Mouse (Mus musculus): Measurements from ENCODE around the gene Shroom3.

Shroom3 gene

GRCm38 (mm10) chr5:92683351-92683807, at the start of gene Shroom3:
Shroom3 (plus strand) TSS chr5:92683435.
- DNase-seq (ENCODE audit: low spot score), result peak; percentile 27

GRCm38 (mm10) chr5:92633526-92633925, 49.7 kb upstream of the Shroom3 start:
- no peak for DNase-seq (ENCODE audit: low spot score)

- no peak for DNase-seq (ENCODE audit: low spot score)
Observed at GRCm38 (mm10) chr5:92634916-92635315, 48.3 kb upstream of the Shroom3 start.

GRCm38 (mm10) chr5:92635891-92636290, 47.3 kb upstream of the Shroom3 start:
- DNase-seq (ENCODE audit: low spot score), result no peak

- DNase-seq (ENCODE audit: low spot score), result no peak
Observed at GRCm38 (mm10) chr5:92640861-92641260, 42.4 kb upstream of the Shroom3 start.

- peak; percentile 54 for DNase-seq (ENCODE audit: low spot score)
Observed at GRCm38 (mm10) chr5:92656256-92656655, 27.0 kb upstream of the Shroom3 start.

GRCm38 (mm10) chr5:92664321-92664720, 18.9 kb upstream of the Shroom3 start:
- no peak for DNase-seq (ENCODE audit: low spot score)

- no peak for DNase-seq (ENCODE audit: low spot score)
Observed at GRCm38 (mm10) chr5:92666860-92667259, 16.4 kb upstream of the Shroom3 start.

- DNase-seq (ENCODE audit: low spot score), result peak; percentile 84
Observed at GRCm38 (mm10) chr5:92674859-92675573, 8.2 kb upstream of the Shroom3 start, which contains the start of gene Ccdc158. Ccdc158 (minus strand) TSS chr5:92675271.

GRCm38 (mm10) chr5:92675574-92675920, 7.7 kb upstream of the Shroom3 start:
- DNase-seq (ENCODE audit: low spot score), result no peak

- no peak for DNase-seq (ENCODE audit: low spot score)
Observed at GRCm38 (mm10) chr5:92679441-92679840, 3.8 kb upstream of the Shroom3 start.

GRCm38 (mm10) chr5:92681861-92682260, 1.4 kb upstream of the Shroom3 start:
- no peak for DNase-seq (ENCODE audit: low spot score)

- peak; percentile 11 for DNase-seq (ENCODE audit: low spot score)
Observed at GRCm38 (mm10) chr5:92682621-92683348, 450 bp upstream of the Shroom3 start.

- DNase-seq (ENCODE audit: low spot score), result no peak
Observed at GRCm38 (mm10) chr5:92683871-92684475, 738 bp downstream of the Shroom3 start.

- no peak for DNase-seq (ENCODE audit: low spot score)
Observed at GRCm38 (mm10) chr5:92684715-92685460, 1.7 kb downstream of the Shroom3 start.

GRCm38 (mm10) chr5:92688124-92688523, 4.9 kb downstream of the Shroom3 start:
- DNase-seq (ENCODE audit: low spot score), result no peak

GRCm38 (mm10) chr5:92688569-92688968, 5.3 kb downstream of the Shroom3 start:
- DNase-seq (ENCODE audit: low spot score), result no peak

GRCm38 (mm10) chr5:92692206-92693007, 9.2 kb downstream of the Shroom3 start:
- DNase-seq (ENCODE audit: low spot score), result no peak

GRCm38 (mm10) chr5:92693744-92694143, 10.5 kb downstream of the Shroom3 start:
- no peak for DNase-seq (ENCODE audit: low spot score)

- DNase-seq (ENCODE audit: low spot score), result no peak
Observed at GRCm38 (mm10) chr5:92694316-92694995, 11.2 kb downstream of the Shroom3 start.
